Mouse (Mus musculus): ENCODE data around the gene Sema4d.

- TF ChIP-seq POLR2A (IDR thresholded peaks at IDR 0.05; ENCODE audit: borderline replicate concordance, control insufficient read depth, low read depth, low read length) (no peak), CTCF (IDR thresholded peaks at IDR 0.05; ENCODE audit: control insufficient read depth, insufficient read depth, low read length) (no peak)
Measured at GRCm38 (mm10) chr13:51834520-51834919, 41.0 kb upstream of the Sema4d start.
